Mouse (Mus musculus): ENCODE measurements around the gene Yipf4. TPM values are rescaled to one million over a fixed set of nuclear protein-coding genes. Genes with fewer than 3 reads are reported as not detected.
A peak's percentile ranks its signal among the peaks of the same experiment; 100 is the strongest.

Gene Yipf4
- total and polyA plus RNA-seq, 3 experiments, result 28.9 to 77.7 (median 41.6) TPM

DNA sequence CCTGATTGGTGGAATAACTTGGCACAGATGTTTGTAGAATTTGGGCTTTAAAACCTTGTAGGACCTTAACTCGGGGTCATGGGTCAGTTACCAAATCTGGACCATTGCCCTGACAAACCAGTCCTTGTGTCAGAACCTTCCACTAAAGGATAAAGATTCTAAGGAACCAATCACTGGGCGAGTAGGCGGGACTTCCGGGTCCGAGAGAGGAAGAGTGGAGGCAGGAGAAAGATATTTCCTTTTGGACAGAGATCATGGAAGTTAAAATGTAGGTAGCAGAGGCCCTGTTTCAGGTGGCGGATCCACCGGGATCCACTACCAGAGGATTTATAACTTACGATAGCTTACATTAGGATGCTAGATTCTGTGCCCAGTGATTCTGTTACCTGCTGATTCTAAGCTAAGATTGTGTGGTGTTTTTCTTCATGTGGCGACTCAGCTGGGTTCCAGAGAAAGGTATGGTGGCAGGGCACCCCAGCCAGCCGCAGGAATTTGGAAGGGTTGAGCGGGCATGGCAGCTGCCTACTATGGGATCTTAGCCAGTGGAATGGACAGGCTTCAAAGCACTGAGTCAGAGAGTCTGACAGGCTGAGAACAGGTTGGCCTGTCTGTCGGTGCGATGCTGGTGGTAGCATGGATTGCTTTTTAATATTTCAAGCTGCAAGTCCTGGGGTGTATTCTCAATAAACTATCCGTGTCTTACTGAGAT is 8.8 kb upstream of the Yipf4 start:
- Histone ChIP-seq H3K4me2 (ENCODE audit: insufficient read depth, low read depth, poor library complexity, severe bottlenecking) (no peak overlapping the region), H3K27me3 (replicated peaks) (no peaks in the 10 kb centered on the region), H3K9me3 (replicated peaks; ENCODE audit: low read length) (no peaks in the 10 kb centered on the region), H3K36me3 (replicated peaks in 1 of 2; ENCODE audit: control insufficient read depth in 1 of 2, insufficient read depth in 1 of 2, low read length in 1 of 2) (no peaks in the 10 kb centered on the region), H3K4me3 (replicated peaks in 1 of 3; ENCODE audit: low read depth in 2 of 3, low read length in 2 of 3, poor library complexity in 1 of 3) (peak overlapping the region in 1 of 3 experiments; percentile 22), H3K4me1 (ENCODE audit: control insufficient read depth in 1 of 2, insufficient read depth in 2 of 2) (no peaks in the 10 kb centered on the region), H3K27ac (ENCODE audit: insufficient read depth, low read depth) (no peak overlapping the region), H3K79me2 (replicated peaks; ENCODE audit: control insufficient read depth, extremely low read depth, insufficient read depth, poor library complexity, severe bottlenecking) (no peaks in the 10 kb centered on the region), H3K9ac (ENCODE audit: insufficient read depth, low read depth) (no peak overlapping the region)
- TF ChIP-seq USF2 (conservative IDR thresholded peaks at IDR 0.05; ENCODE audit: low read depth, low read length), result no peak
- TF ChIP-seq SIN3A (IDR thresholded peaks at IDR 0.05; ENCODE audit: low read length), result no peak
- dilution Hi-C loops (cut with MboI; ENCODE audit: extremely low pct_ligation_motif_present, extremely low pct_unique_long_range_greater_than_20kb, low sequenced_read_pairs) (no loop called here), in situ Hi-C loops (cut with MboI; ENCODE audit: low pct_ligation_motif_present, low pct_unique_long_range_greater_than_20kb, low sequenced_read_pairs) (no loop called here)
- no peak for DNase-seq (ENCODE audit: extremely low read depth)

GRCm38 (mm10) chr17:74489901-74490220 is 568 bp downstream of the Yipf4 start:
- Histone ChIP-seq H3K4me2 (ENCODE audit: insufficient read depth, low read depth, poor library complexity, severe bottlenecking) (peak overlapping the region; percentile 87; the same call in 1 of the 2 replicates), H3K27ac (ENCODE audit: insufficient read depth, low read depth) (peak overlapping the region; percentile 58; the same call in 1 of the 2 replicates), H3K79me2 (replicated peaks; ENCODE audit: control insufficient read depth, extremely low read depth, insufficient read depth, poor library complexity, severe bottlenecking) (peaks cover 20% of the 10 kb centered on the region), H3K4me3 (replicated peaks in 1 of 3; ENCODE audit: low read depth in 2 of 3, low read length in 2 of 3, poor library complexity in 1 of 3) (peak overlapping the region; percentile 71 to 79 (median 74)), H3K27me3 (replicated peaks) (no peaks in the 10 kb centered on the region), H3K9ac (ENCODE audit: insufficient read depth, low read depth) (peak overlapping the region; percentile 84), H3K36me3 (replicated peaks in 1 of 2; ENCODE audit: control insufficient read depth in 1 of 2, insufficient read depth in 1 of 2, low read length in 1 of 2) (peaks cover 7 to 25% of the 10 kb centered on the region in 2 experiments), H3K4me1 (ENCODE audit: control insufficient read depth in 1 of 2, insufficient read depth in 2 of 2) (peaks cover 0 to 10% of the 10 kb centered on the region in 2 experiments; a peak in 2 of 4 replicates), H3K9me3 (replicated peaks; ENCODE audit: low read length) (no peaks in the 10 kb centered on the region)
- no peak for DNase-seq (ENCODE audit: extremely low read depth)
- dilution Hi-C loops (cut with MboI; ENCODE audit: extremely low pct_ligation_motif_present, extremely low pct_unique_long_range_greater_than_20kb, low sequenced_read_pairs) (no loop called here), in situ Hi-C loops (cut with MboI; ENCODE audit: low pct_ligation_motif_present, low pct_unique_long_range_greater_than_20kb, low sequenced_read_pairs) (no loop called here)
- no peak for TF ChIP-seq E2F4 (IDR thresholded peaks at IDR 0.05; ENCODE audit: insufficient replicate concordance, low read depth, low read length)
- no peak for TF ChIP-seq EP300 (IDR thresholded peaks at IDR 0.05; ENCODE audit: low read length)
- no peak for TF ChIP-seq MYC (IDR thresholded peaks at IDR 0.05; ENCODE audit: low read depth, low read length)
- TF ChIP-seq USF1 (IDR thresholded peaks at IDR 0.05; ENCODE audit: low read depth, low read length), result no peak
- no peak for TF ChIP-seq HCFC1 (IDR thresholded peaks at IDR 0.05; ENCODE audit: low read depth, low read length)
- no peak for TF ChIP-seq IRF4 (IDR thresholded peaks at IDR 0.05; ENCODE audit: low read depth, low read length)
- no peak for TF ChIP-seq RCOR1 (conservative IDR thresholded peaks at IDR 0.05; ENCODE audit: low read depth, low read length)
- TF ChIP-seq JUN (IDR thresholded peaks at IDR 0.05; ENCODE audit: insufficient read depth, low read depth, low read length), result no peak
- TF ChIP-seq ZNF384 (IDR thresholded peaks at IDR 0.05; ENCODE audit: low read depth, low read length), result no peak
- no peak for TF ChIP-seq USF2 (conservative IDR thresholded peaks at IDR 0.05; ENCODE audit: low read depth, low read length)
- TF ChIP-seq GABPA (IDR thresholded peaks at IDR 0.05; ENCODE audit: insufficient replicate concordance, low read depth, low read length), result no peak
- no peak for TF ChIP-seq BHLHE40 (IDR thresholded peaks at IDR 0.05; ENCODE audit: low read depth, low read length)
- TF ChIP-seq UBTF (IDR thresholded peaks at IDR 0.05; ENCODE audit: low read depth, low read length), result no peak
- no peak for TF ChIP-seq ZMIZ1 (IDR thresholded peaks at IDR 0.05; ENCODE audit: low read depth, low read length)
- TF ChIP-seq POLR2AphosphoS2 (IDR thresholded peaks at IDR 0.05; ENCODE audit: low read depth, low read length), result no peak
- no peak for TF ChIP-seq PAX5 (IDR thresholded peaks at IDR 0.05; ENCODE audit: low read length)
- no peak for TF ChIP-seq MAFK (IDR thresholded peaks at IDR 0.05; ENCODE audit: insufficient replicate concordance, low read length)
- TF ChIP-seq ELF1 (IDR thresholded peaks at IDR 0.05; ENCODE audit: low read depth, low read length), result no peak
- no peak for TF ChIP-seq SIN3A (IDR thresholded peaks at IDR 0.05; ENCODE audit: low read length)
- TF ChIP-seq CHD2 (IDR thresholded peaks at IDR 0.05; ENCODE audit: low read length), result no peak
